Mouse (Mus musculus): Measurements from ENCODE around the gene Ugt1a9.

- TF ChIP-seq POLR2A (IDR thresholded peaks at IDR 0.05; ENCODE audit: borderline replicate concordance, low read depth, low read length) = no peak
- TF ChIP-seq CTCF (IDR thresholded peaks at IDR 0.05; ENCODE audit: low read depth, low read length) = no peak
Measured at GRCm38 (mm10) chr1:88229986-88230385, 159.4 kb downstream of the Ugt1a9 start.
